Mouse (Mus musculus) stomach, embryonic 14.5 days (tissue): ENCODE results near the gene Ctbp2. TPM values are rescaled to one million over a fixed set of nuclear protein-coding genes. Genes with fewer than 3 reads are reported as not detected.

ENCODE experiments used
- ATAC-seq: fragments of 200-750 bp; cut with Nextera tagmentation; 2 replicates; pipeline ENCODE4 v1.8.0; 2017; ENCODE audit warnings: low read depth, moderate TSS enrichment; ENCODE audit not compliant: insufficient number of reproducible peaks, insufficient read depth, low FRiP score
- H3K27ac ChIP-seq: fragments of 300-500 bp; sonication (generic); 2 replicates; pipeline ENCODE4 v1.5.1; 2014; ENCODE audit warnings: mild to moderate bottlenecking, low read length, moderate library complexity, mixed read lengths
- H3K27me3 ChIP-seq: fragments of 300-500 bp; sonication (generic); 2 replicates; pipeline ENCODE4 v1.6.1; 2014; ENCODE audit warnings: low read length, control low read depth, mixed read lengths; ENCODE audit not compliant: control insufficient read depth, insufficient read depth
- H3K36me3 ChIP-seq: fragments of 300-500 bp; sonication (generic); 2 replicates; pipeline ENCODE4 v1.6.1; 2014; ENCODE audit warnings: mild to moderate bottlenecking, control low read depth, low read length, moderate library complexity, mixed read lengths; ENCODE audit not compliant: control insufficient read depth, insufficient read depth
- H3K4me1 ChIP-seq: fragments of 300-500 bp; sonication (generic); 2 replicates; pipeline ENCODE4 v1.6.1; 2014; ENCODE audit warnings: low read length, control low read depth, mixed read lengths; ENCODE audit not compliant: control insufficient read depth, insufficient read depth
- H3K4me2 ChIP-seq: fragments of 300-500 bp; sonication (generic); replicated peaks from 2 replicates; pipeline ENCODE4 v1.6.1; 2014; ENCODE audit warnings: low read depth, low read length, control low read depth
- H3K4me3 ChIP-seq: fragments of 300-500 bp; sonication (generic); 2 replicates; pipeline ENCODE4 v1.5.1; 2014; ENCODE audit warnings: low read depth, low read length, control low read depth
- H3K9ac ChIP-seq: fragments of 300-500 bp; sonication (generic); replicated peaks from 2 replicates; pipeline ENCODE4 v1.6.1; 2014; ENCODE audit warnings: low read depth, mild to moderate bottlenecking, control low read depth, low read length, moderate library complexity, mixed read lengths
- H3K9me3 ChIP-seq: fragments of 300-500 bp; sonication (generic); 2 replicates; pipeline ENCODE4 v1.6.1; 2016; ENCODE audit warnings: low read depth, low read length, control low read depth; ENCODE audit not compliant: control insufficient read depth
- WGBS: fragments of 180-500 bp; shearing (Covaris S2); extraction: QIAGEN DNeasy Blood & Tissue Kit; methylation state at CpG from one replicate; pipeline ENCODE4 v1.1.7; 2014; 5-methylcytosine and 5-hydroxymethylcytosine counted together
- polyA plus RNA-seq: library from polyadenylated mRNA; unstranded; fragments of >200 nt; fragmentation: Nextera tagmentation; extraction: Ambion mirVana; gene quantifications from 2 replicates; pipeline ENCODE4 v1.2.1, GENCODE M21; 2014

Ctbp2 gene
- polyA plus RNA-seq, 1 experiment from 2014 or later, result 120 TPM

DNA sequence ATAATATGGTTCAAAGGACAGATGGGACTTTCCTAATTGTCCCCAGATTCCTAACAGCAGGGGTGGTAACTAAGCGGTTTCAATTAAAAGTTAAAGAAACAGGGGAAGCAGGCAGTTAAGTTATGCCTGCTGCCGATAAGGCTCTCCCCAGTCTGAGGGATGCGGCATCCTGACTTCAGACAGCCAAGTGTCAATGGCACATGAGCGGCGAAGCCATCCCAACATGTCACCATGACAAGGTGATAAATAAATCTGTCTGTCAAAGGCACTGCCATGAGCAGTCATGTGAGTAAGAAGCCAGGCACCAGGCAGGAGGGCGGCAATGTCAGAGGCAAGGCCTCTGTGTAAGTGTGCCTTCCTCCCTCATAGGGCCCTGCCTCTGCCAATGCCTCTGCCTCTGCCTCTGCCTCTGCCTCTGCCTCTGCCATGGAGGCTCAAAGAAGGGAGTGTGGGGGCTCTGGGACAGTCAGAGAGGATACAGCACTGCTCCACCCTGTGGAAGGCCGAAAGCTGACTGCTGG is 56.8 kb downstream of the Ctbp2 start:
- H3K9ac ChIP-seq, result no peak overlapping the region
- no peak overlapping the region for H3K4me2 ChIP-seq
- no peaks in the 10 kb centered on the region for H3K4me1 ChIP-seq
- H3K27me3 ChIP-seq, result no peaks in the 10 kb centered on the region
- H3K4me3 ChIP-seq, result no peak overlapping the region
- ATAC-seq, result no peak
- WGBS, result 81% methylated on average over 7 of the region's 7 CpGs
- no peaks in the 10 kb centered on the region for H3K9me3 ChIP-seq
- peaks cover 23% of the 10 kb centered on the region for H3K36me3 ChIP-seq
- no peak overlapping the region for H3K27ac ChIP-seq

DNA sequence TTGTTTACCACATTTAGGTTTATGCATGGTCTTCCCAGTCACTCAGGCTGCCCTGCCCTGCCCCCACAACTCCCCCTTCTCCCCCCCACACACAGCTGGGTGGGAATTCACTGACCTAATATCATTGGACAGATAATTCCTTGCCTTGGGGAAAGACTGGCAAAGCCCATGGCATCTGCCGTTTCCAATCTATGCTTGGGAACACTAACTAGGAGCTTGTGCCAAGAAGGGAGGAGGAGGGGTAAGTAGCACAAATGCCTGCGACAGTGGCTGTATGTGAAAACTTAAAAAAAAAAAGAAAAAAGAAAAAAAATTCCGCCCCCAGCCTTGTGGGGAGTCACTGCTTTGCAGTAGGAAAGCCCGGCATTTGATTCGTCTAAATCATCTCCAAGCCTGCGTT is 57.4 kb downstream of the Ctbp2 start:
- no peak overlapping the region for H3K4me3 ChIP-seq
- no peak overlapping the region for H3K4me2 ChIP-seq
- H3K27ac ChIP-seq, result no peak overlapping the region
- WGBS, result 61% methylated on average over 6 of the region's 6 CpGs
- H3K36me3 ChIP-seq, result peaks cover 20% of the 10 kb centered on the region
- no peaks in the 10 kb centered on the region for H3K27me3 ChIP-seq
- no peaks in the 10 kb centered on the region for H3K4me1 ChIP-seq
- H3K9ac ChIP-seq, result no peak overlapping the region
- no peak for ATAC-seq
- no peaks in the 10 kb centered on the region for H3K9me3 ChIP-seq

DNA sequence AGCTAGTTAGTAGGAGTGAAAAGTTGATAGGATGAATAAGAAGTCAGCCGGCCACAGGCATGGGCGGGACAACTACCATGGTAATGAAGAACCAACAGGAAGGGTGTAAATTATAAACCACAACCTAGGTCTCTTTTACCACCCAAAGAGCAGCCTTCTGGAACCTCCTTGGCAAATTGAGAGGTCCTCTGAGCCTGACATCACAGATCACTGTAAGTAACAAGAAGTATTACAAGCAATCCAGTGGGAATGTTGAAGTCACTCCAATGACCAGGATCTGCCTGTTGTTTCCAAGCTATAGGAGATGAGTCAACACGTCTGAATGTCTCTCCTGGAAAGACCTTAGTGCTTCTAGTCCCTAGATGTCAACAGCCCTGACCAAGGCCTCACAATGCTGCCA is 62.1 kb downstream of the Ctbp2 start:
- peaks cover 15% of the 10 kb centered on the region for H3K4me1 ChIP-seq
- H3K27ac ChIP-seq, result no peak overlapping the region
- H3K36me3 ChIP-seq, result peaks cover 6% of the 10 kb centered on the region
- 83% methylated on average over 3 of the region's 3 CpGs for WGBS
- no peak overlapping the region for H3K9ac ChIP-seq
- H3K4me2 ChIP-seq, result no peak overlapping the region
- H3K4me3 ChIP-seq, result no peak overlapping the region
- no peaks in the 10 kb centered on the region for H3K27me3 ChIP-seq
- no peak for ATAC-seq
- no peaks in the 10 kb centered on the region for H3K9me3 ChIP-seq

DNA sequence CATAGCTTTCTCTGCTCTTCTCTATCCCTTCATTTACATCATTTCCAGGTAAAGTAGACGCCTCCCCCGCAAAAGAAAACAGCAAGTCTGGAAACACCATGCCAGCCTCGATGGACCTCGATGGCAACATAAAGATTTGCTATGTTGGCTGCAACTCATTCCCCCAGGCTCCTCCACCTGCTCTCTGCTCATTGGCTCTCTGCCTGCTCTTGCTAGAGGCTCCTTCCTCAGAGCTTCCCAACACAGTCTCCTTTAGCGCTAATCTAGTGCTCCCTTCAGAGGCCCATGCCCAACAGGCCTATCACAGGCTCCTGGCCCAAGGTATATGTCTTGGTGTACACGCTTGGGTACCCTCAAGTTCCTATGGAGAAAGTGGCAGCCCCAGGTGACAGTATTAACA is 64.0 kb downstream of the Ctbp2 start:
- 90% methylated on average over 6 of the region's 6 CpGs for WGBS
- H3K27me3 ChIP-seq, result no peaks in the 10 kb centered on the region
- no peak for ATAC-seq
- peaks cover 15% of the 10 kb centered on the region for H3K4me1 ChIP-seq
- no peak overlapping the region for H3K4me3 ChIP-seq
- no peak overlapping the region for H3K4me2 ChIP-seq
- H3K9ac ChIP-seq, result no peak overlapping the region
- peaks cover 6% of the 10 kb centered on the region for H3K36me3 ChIP-seq
- H3K9me3 ChIP-seq, result no peaks in the 10 kb centered on the region
- no peak overlapping the region for H3K27ac ChIP-seq

DNA sequence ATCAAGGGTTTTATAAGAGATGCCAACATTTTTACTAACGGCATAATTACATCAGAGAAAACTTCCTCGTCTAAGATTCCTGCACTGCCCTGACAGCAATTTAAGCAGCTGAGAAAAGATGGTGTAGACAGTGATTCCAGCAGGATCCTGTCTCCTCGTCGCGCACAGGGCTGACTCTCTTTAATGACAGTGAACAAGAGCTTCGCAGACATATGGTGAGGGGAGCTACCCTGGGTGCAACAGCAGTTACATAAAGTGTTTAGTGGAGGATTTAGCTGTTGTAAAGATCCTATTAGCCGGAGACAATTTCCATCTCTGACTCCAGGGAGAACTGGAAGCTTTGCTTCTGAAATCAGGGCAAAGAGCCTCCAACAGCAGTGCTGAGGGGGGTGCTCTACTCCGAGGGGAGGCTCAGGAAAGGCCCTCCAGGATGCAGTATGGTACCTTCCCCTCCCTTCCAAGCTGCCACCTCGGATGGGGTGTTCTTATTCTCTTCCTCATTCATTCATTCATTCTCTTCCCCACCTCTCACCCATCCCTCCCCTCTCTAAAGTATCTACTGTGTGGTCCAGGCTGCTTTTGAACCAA is 64.5 kb downstream of the Ctbp2 start:
- no peak overlapping the region for H3K9ac ChIP-seq
- peaks cover 15% of the 10 kb centered on the region for H3K4me1 ChIP-seq
- H3K27ac ChIP-seq, result no peak overlapping the region
- no peaks in the 10 kb centered on the region for H3K9me3 ChIP-seq
- no peak overlapping the region for H3K4me3 ChIP-seq
- H3K4me2 ChIP-seq, result no peak overlapping the region
- H3K36me3 ChIP-seq, result peaks cover 6% of the 10 kb centered on the region
- H3K27me3 ChIP-seq, result no peaks in the 10 kb centered on the region
- WGBS, result 54% methylated on average over 9 of the region's 9 CpGs
- ATAC-seq, result no peak

DNA sequence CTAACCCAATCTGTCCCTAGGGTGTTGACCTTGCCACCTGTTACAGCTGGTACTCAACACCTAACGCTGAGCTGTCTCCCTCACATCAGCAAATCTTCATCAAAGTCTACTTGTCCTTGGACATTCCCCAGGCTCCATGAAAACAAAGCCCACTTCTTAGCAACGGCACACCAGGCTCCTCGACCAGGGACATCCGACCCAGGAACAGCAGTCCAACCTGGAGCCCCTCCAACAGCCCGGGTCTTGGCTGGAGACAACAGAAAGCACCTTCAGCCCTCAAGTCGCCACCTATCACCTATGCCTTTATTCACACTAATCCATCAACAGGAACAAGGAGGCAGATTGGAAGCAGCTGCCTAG is 65.0 kb downstream of the Ctbp2 start:
- no peak overlapping the region for H3K4me2 ChIP-seq
- WGBS, result 60% methylated on average over 6 of the region's 6 CpGs
- no peak overlapping the region for H3K4me3 ChIP-seq
- peaks cover 1% of the 10 kb centered on the region; the same call in 1 of the 2 replicates for H3K36me3 ChIP-seq
- no peaks in the 10 kb centered on the region for H3K27me3 ChIP-seq
- no peak for ATAC-seq
- no peaks in the 10 kb centered on the region for H3K9me3 ChIP-seq
- H3K4me1 ChIP-seq, result peaks cover 15% of the 10 kb centered on the region
- H3K27ac ChIP-seq, result no peak overlapping the region
- H3K9ac ChIP-seq, result no peak overlapping the region

DNA sequence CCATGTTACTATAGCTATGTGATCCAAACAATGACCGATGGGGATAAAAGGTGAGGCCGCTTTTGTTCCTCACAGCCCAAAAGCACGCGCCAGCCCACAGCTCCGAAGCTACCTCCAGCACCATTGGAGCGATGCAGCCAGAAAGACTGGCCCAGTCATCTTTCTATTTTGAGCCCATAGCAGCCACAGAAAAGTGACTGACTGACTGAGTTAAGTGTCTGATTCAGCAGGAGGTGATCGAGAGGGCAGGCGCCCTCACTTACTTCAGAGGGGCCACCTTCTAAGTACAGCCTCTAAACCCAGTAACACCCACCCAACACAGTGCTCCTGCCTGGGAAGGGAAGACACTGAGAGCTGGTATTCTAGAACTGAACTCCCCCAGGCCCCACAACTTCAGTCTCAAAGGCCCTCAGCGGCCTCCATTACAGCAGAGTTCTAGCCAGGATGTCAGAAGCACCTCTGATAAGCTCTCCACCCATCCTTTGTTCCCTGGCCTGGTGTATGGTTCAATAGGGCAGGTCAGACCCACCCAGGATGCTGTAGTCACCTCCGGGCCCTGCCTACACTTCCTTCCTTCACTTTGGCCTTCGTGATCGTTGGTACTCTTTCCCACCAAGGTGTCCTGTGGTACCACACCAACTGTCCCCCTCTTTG is 65.5 kb downstream of the Ctbp2 start:
- no peaks in the 10 kb centered on the region for H3K9me3 ChIP-seq
- no peaks in the 10 kb centered on the region; the same call in 1 of the 2 replicates for H3K36me3 ChIP-seq
- no peak overlapping the region for H3K9ac ChIP-seq
- no peaks in the 10 kb centered on the region for H3K27me3 ChIP-seq
- H3K4me1 ChIP-seq, result peaks cover 17% of the 10 kb centered on the region
- 86% methylated on average over 12 of the region's 12 CpGs for WGBS
- no peak overlapping the region for H3K4me2 ChIP-seq
- H3K4me3 ChIP-seq, result no peak overlapping the region
- H3K27ac ChIP-seq, result no peak overlapping the region
- ATAC-seq, result no peak

DNA sequence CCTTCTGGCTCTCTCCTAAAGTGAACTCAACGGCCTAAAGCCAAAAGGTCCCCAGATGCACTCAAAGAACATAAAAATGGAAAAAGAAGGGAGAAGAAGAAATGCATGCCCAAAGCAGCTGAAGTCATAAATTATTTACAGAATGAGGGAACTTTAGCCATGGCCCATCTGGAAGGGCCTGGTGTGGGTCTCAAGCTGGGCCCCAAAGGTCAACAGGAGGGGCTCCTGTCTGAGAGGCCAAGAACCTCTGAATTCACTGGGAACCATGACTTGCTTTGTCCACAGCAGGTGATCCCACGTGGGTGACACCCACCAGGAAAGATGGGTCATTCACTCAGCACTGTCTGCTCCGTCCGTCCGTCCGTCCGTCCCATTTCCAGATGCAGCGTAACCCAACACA is 67.2 kb downstream of the Ctbp2 start:
- no peaks in the 10 kb centered on the region for H3K9me3 ChIP-seq
- H3K4me2 ChIP-seq, result no peak overlapping the region
- ATAC-seq, result no peak
- no peaks in the 10 kb centered on the region for H3K27me3 ChIP-seq
- no peak overlapping the region for H3K27ac ChIP-seq
- 92% methylated on average over 8 of the region's 8 CpGs for WGBS
- no peak overlapping the region for H3K4me3 ChIP-seq
- peaks cover 26% of the 10 kb centered on the region for H3K4me1 ChIP-seq
- no peak overlapping the region for H3K9ac ChIP-seq
- no peaks in the 10 kb centered on the region; the same call in 1 of the 2 replicates for H3K36me3 ChIP-seq
